Comparison of ENCODE assay signal across 8 mouse cellular contexts in genomic region chr3:95950763-95951551, GRCm38 (mm10). TPM values are rescaled to one million over a fixed set of nuclear protein-coding genes. Genes with fewer than 3 reads are reported as not detected.
DNase-seq lines count a peak whose midpoint lies in the region; ATAC-seq lines count a peak whose summit lies in the region.

No protein-coding gene starts in this region.

- 2% methylated on average over 49 of the region's 49 CpGs for WGBS in embryonic facial prominence, embryonic 13.5 days
- WGBS in limb, embryonic 13.5 days: 2% methylated on average over 49 of the region's 49 CpGs
- 2% methylated on average over 49 of the region's 49 CpGs for WGBS in midbrain, embryonic 16.5 days

- peak; percentile 89 for ATAC-seq in embryonic facial prominence, embryonic 13.5 days (ENCODE audit: insufficient number of reproducible peaks, insufficient read depth, low FRiP score, low TSS enrichment, low read depth)
- ATAC-seq in limb, embryonic 13.5 days (ENCODE audit: low FRiP score, low read depth): peak; percentile 96
- peak; percentile 97 for ATAC-seq in midbrain, embryonic 16.5 days

- H3K4me3 ChIP-seq in embryonic facial prominence, embryonic 13.5 days: peak overlapping the region; percentile 58
- peak overlapping the region; percentile 53 for H3K4me3 ChIP-seq in limb, embryonic 13.5 days
- H3K4me3 ChIP-seq in midbrain, embryonic 16.5 days (ENCODE audit: low read depth, low read length): peak overlapping the region; percentile 54

- H3K4me2 ChIP-seq in embryonic facial prominence, embryonic 13.5 days: peak overlapping the region; percentile 72
- H3K4me2 ChIP-seq in limb, embryonic 13.5 days (replicated peaks): peak overlapping the region; percentile 72
- H3K4me2 ChIP-seq in midbrain, embryonic 16.5 days (ENCODE audit: low read length): peak overlapping the region; percentile 64

- peak overlapping the region; percentile 75 for H3K9ac ChIP-seq in embryonic facial prominence, embryonic 13.5 days
- peak overlapping the region; percentile 61 for H3K9ac ChIP-seq in limb, embryonic 13.5 days
- peak overlapping the region; percentile 74 for H3K9ac ChIP-seq in midbrain, embryonic 16.5 days (ENCODE audit: low read depth, low read length)

- H3K36me3 ChIP-seq in embryonic facial prominence, embryonic 13.5 days: peaks cover 14% of the 10 kb centered on the region
- H3K36me3 ChIP-seq in limb, embryonic 13.5 days: peaks cover 19% of the 10 kb centered on the region
- H3K36me3 ChIP-seq in midbrain, embryonic 16.5 days (ENCODE audit: control insufficient read depth, insufficient read depth, low read length): no peaks in the 10 kb centered on the region; the same call in 1 of the 2 replicates

- H3K4me1 ChIP-seq in embryonic facial prominence, embryonic 13.5 days: 0 out of 2 replicates have a peak, but pooled peaks cover 5% of the 10 kb centered on the region
- H3K4me1 ChIP-seq in limb, embryonic 13.5 days: no peaks in the 10 kb centered on the region; the same call in 1 of the 2 replicates
- peaks cover 7% of the 10 kb centered on the region for H3K4me1 ChIP-seq in midbrain, embryonic 16.5 days (ENCODE audit: control insufficient read depth, insufficient read depth, low read length)

- DNase-seq in 3134 (ENCODE audit: extremely low read depth, insufficient read length, low spot score): peak; percentile 76
- peak; percentile 93 to 94 for DNase-seq in adrenal gland, postnatal 36 days
- DNase-seq in heart, adult 18-20 months: peak; percentile 93 to 94
- DNase-seq in kidney, adult 8-10 months: peak; percentile 91 to 92
- DNase-seq in spleen, postnatal 10 days (ENCODE audit: low spot score in 2 of 2): peak; percentile 90 to 92

- H3K27me3 ChIP-seq in embryonic facial prominence, embryonic 13.5 days: no peaks in the 10 kb centered on the region
- no peaks in the 10 kb centered on the region for H3K27me3 ChIP-seq in limb, embryonic 13.5 days
- H3K27me3 ChIP-seq in midbrain, embryonic 16.5 days (ENCODE audit: control insufficient read depth, insufficient read depth, low read depth, low read length): no peaks in the 10 kb centered on the region

- H3K27ac ChIP-seq in embryonic facial prominence, embryonic 13.5 days: peak overlapping the region; percentile 91
- peak overlapping the region; percentile 89 for H3K27ac ChIP-seq in limb, embryonic 13.5 days
- H3K27ac ChIP-seq in midbrain, embryonic 16.5 days (ENCODE audit: low read length): peak overlapping the region; percentile 100

- H3K9me3 ChIP-seq in embryonic facial prominence, embryonic 13.5 days: no peaks in the 10 kb centered on the region
- H3K9me3 ChIP-seq in limb, embryonic 13.5 days: no peaks in the 10 kb centered on the region
- H3K9me3 ChIP-seq in midbrain, embryonic 16.5 days (replicated peaks; ENCODE audit: control insufficient read depth, low read length, poor library complexity, severe bottlenecking): no peaks in the 10 kb centered on the region

RNA-seq across cellular contexts. Expression of gene Anp32e, which starts 21.9 kb away (rescaled TPM):
- 10 to 100 TPM; 91.6 to 99.3 TPM for total RNA-seq in adrenal gland, postnatal 36 days (2021)
- 241 and 251 TPM in 2 replicates for polyA plus RNA-seq in embryonic facial prominence, embryonic 13.5 days (2015; fragmentation: Nextera tagmentation; extraction: Ambion mirVana)
- 10 to 100 TPM; 87.2 to 89.3 TPM for total RNA-seq in heart, adult 18-20 months (2021)
- 231 and 249 TPM in 2 replicates for polyA plus RNA-seq in limb, embryonic 13.5 days (2015; fragmentation: Nextera tagmentation; extraction: Ambion mirVana)
- polyA plus RNA-seq in midbrain, embryonic 16.5 days (2015; fragmentation: Nextera tagmentation; extraction: Ambion mirVana): 110 and 131 TPM in 2 replicates

RNA-seq across cellular contexts. Expression of gene Plekho1, which starts 44.8 kb away (rescaled TPM):
- total RNA-seq in adrenal gland, postnatal 36 days (2021): 10 to 100 TPM; 18.5 to 29.8 TPM
- polyA plus RNA-seq in embryonic facial prominence, embryonic 13.5 days (2015; fragmentation: Nextera tagmentation; extraction: Ambion mirVana): 41.2 and 47.7 TPM in 2 replicates
- 10 to 100 TPM; 64.7 to 68.2 TPM for total RNA-seq in heart, adult 18-20 months (2021)
- 58.3 and 60.0 TPM in 2 replicates for polyA plus RNA-seq in limb, embryonic 13.5 days (2015; fragmentation: Nextera tagmentation; extraction: Ambion mirVana)
- polyA plus RNA-seq in midbrain, embryonic 16.5 days (2015; fragmentation: Nextera tagmentation; extraction: Ambion mirVana): 46.1 and 54.6 TPM in 2 replicates

RNA-seq across cellular contexts. Expression of gene Car14, which starts 46.5 kb away (rescaled TPM):
- 1 to 10 TPM; 1.3 to 1.6 TPM for total RNA-seq in adrenal gland, postnatal 36 days (2021)
- polyA plus RNA-seq in embryonic facial prominence, embryonic 13.5 days (2015; fragmentation: Nextera tagmentation; extraction: Ambion mirVana): 14.5 and 16.6 TPM in 2 replicates
- total RNA-seq in heart, adult 18-20 months (2021): 100 to 1,000 TPM; 137 to 170 TPM
- 36.8 and 37.0 TPM in 2 replicates for polyA plus RNA-seq in limb, embryonic 13.5 days (2015; fragmentation: Nextera tagmentation; extraction: Ambion mirVana)
- 7.6 and 9.2 TPM in 2 replicates for polyA plus RNA-seq in midbrain, embryonic 16.5 days (2015; fragmentation: Nextera tagmentation; extraction: Ambion mirVana)

RNA-seq across cellular contexts. Expression of gene Aph1a, which starts 57.2 kb away (rescaled TPM):
- total RNA-seq in adrenal gland, postnatal 36 days (2021): 100 to 1,000 TPM; 108 to 138 TPM
- 29.6 and 32.3 TPM in 2 replicates for polyA plus RNA-seq in embryonic facial prominence, embryonic 13.5 days (2015; fragmentation: Nextera tagmentation; extraction: Ambion mirVana)
- 100 to 1,000 TPM; 109 to 125 TPM for total RNA-seq in heart, adult 18-20 months (2021)
- polyA plus RNA-seq in limb, embryonic 13.5 days (2015; fragmentation: Nextera tagmentation; extraction: Ambion mirVana): 30.2 and 30.9 TPM in 2 replicates
- 27.1 and 35.1 TPM in 2 replicates for polyA plus RNA-seq in midbrain, embryonic 16.5 days (2015; fragmentation: Nextera tagmentation; extraction: Ambion mirVana)

RNA-seq across cellular contexts. Expression of gene BC028528, which starts 59.2 kb away (rescaled TPM):
- total RNA-seq in adrenal gland, postnatal 36 days (2021): 10 to 100 TPM in 1 of 2 experiments, 1 to 10 TPM in 1; 8.4 to 11.3 TPM
- 17.9 and 18.6 TPM in 2 replicates for polyA plus RNA-seq in embryonic facial prominence, embryonic 13.5 days (2015; fragmentation: Nextera tagmentation; extraction: Ambion mirVana)
- 1 to 10 TPM; 7.6 to 9.6 TPM for total RNA-seq in heart, adult 18-20 months (2021)
- polyA plus RNA-seq in limb, embryonic 13.5 days (2015; fragmentation: Nextera tagmentation; extraction: Ambion mirVana): 14.5 and 16.1 TPM in 2 replicates
- polyA plus RNA-seq in midbrain, embryonic 16.5 days (2015; fragmentation: Nextera tagmentation; extraction: Ambion mirVana): 18.2 and 18.5 TPM in 2 replicates

Comparison
In these comparisons a context has a peak if more than half of its experiments do, and no peak if none do; other contexts are left out.
1. Peak in every context shown above with its lines: DNase-seq, ATAC-seq, H3K4me3 ChIP-seq and H3K27ac ChIP-seq.